Mouse (Mus musculus): ENCODE data around the gene Hist1h1a.

DNA sequence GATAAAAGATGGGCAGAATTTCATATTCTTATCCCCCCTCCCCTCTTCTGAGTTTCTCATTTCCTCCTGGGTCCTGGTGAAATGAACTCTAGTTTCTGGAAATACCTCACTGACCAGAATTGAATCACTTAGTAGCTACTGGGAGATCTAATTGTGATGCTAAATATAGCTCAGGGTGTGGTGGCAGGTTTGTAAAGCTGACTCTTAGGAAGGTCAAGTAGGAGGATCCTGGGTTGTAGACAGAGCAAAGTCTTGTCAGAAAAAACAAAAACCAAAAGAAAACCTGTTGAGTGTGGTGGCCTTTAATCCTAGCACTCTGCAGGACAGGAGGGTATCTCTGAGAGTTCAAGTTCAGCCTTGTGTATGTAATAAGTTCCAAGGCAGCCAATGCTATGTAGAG, 21.5 kb upstream of the Hist1h1a start:
- TF ChIP-seq MXI1 (IDR thresholded peaks at IDR 0.05; ENCODE audit: low read depth, low read length) (no peak), MAFK (IDR thresholded peaks at IDR 0.05; ENCODE audit: borderline replicate concordance, low read depth, low read length) (no peak), CTCF (IDR thresholded peaks at IDR 0.05 in 2 of 3, conservative IDR thresholded peaks at IDR 0.05 in 1 of 3; ENCODE audit: control insufficient read depth in 1 of 3, insufficient read depth in 1 of 3, low read depth in 2 of 3, low read length in 3 of 3, poor library complexity in 1 of 3, severe bottlenecking in 1 of 3) (no peak), JUND (IDR thresholded peaks at IDR 0.05; ENCODE audit: low read depth, low read length) (no peak), USF1 (IDR thresholded peaks at IDR 0.05; ENCODE audit: low read depth, low read length) (no peak), HCFC1 (IDR thresholded peaks at IDR 0.05; ENCODE audit: low read depth, low read length) (no peak), POLR2AphosphoS5 (IDR thresholded peaks at IDR 0.05; ENCODE audit: borderline replicate concordance, low read depth, low read length) (no peak), POLR2A (IDR thresholded peaks at IDR 0.05; ENCODE audit: control insufficient read depth in 1 of 2, insufficient read depth in 1 of 2, low read depth in 1 of 2, low read length in 2 of 2, poor library complexity in 1 of 2) (no peak), TBP (IDR thresholded peaks at IDR 0.05; ENCODE audit: low read depth, low read length) (no peak), ZMIZ1 (IDR thresholded peaks at IDR 0.05; ENCODE audit: low read depth, low read length) (no peak), MEF2A (IDR thresholded peaks at IDR 0.05; ENCODE audit: extremely low read depth, insufficient replicate concordance, low read depth, low read length, poor library complexity, severe bottlenecking) (no peak), KAT2A (conservative IDR thresholded peaks at IDR 0.05; ENCODE audit: low read depth, low read length) (no peak), ETS1 (IDR thresholded peaks at IDR 0.05; ENCODE audit: low read depth, low read length) (no peak), ZNF384 (IDR thresholded peaks at IDR 0.05; ENCODE audit: low read depth, low read length) (no peak)

Measured in MEL (cell line).